Mouse (Mus musculus): ENCODE results near the gene Ppp1r36. TPM values are rescaled to one million over a fixed set of nuclear protein-coding genes. Genes with fewer than 3 reads are reported as not detected.

Gene Ppp1r36
- polyA plus RNA-seq, 1 experiment, result 1.1 TPM

GRCm38 (mm10) chr12:76482948-76483347, 65.6 kb downstream of the Ppp1r36 start:
- no peaks in the 10 kb centered on the region for H3K36me3 ChIP-seq (ENCODE audit: control insufficient read depth, insufficient read depth, low read length, poor library complexity, severe bottlenecking)
- no peak for TF ChIP-seq POLR2A (IDR thresholded peaks at IDR 0.05; ENCODE audit: insufficient read depth, low read length)
- no peak for TF ChIP-seq EP300 (IDR thresholded peaks at IDR 0.05; ENCODE audit: insufficient read depth, low read depth, low read length)
- TF ChIP-seq CTCF (IDR thresholded peaks at IDR 0.05; ENCODE audit: low read depth, low read length), result no peak
- no peaks in the 10 kb centered on the region for H3K4me1 ChIP-seq (ENCODE audit: control insufficient read depth, insufficient read depth, low read length)
- H3K4me3 ChIP-seq (ENCODE audit: low read depth, low read length), result no peak overlapping the region
- H3K27me3 ChIP-seq (ENCODE audit: control insufficient read depth, insufficient read depth, low read length, poor library complexity, severe bottlenecking), result no peaks in the 10 kb centered on the region
- no peak overlapping the region for H3K27ac ChIP-seq (ENCODE audit: insufficient read depth, low read length)
- no peaks in the 10 kb centered on the region for H3K9me3 ChIP-seq (replicated peaks; ENCODE audit: control insufficient read depth, insufficient read depth, low read length, poor library complexity, severe bottlenecking)
- no peak overlapping the region for H3K9ac ChIP-seq (ENCODE audit: low read depth, poor library complexity, severe bottlenecking)

GRCm38 (mm10) chr12:76484881-76485280, 67.5 kb downstream of the Ppp1r36 start:
- no peaks in the 10 kb centered on the region for H3K4me1 ChIP-seq (ENCODE audit: control insufficient read depth, insufficient read depth, low read length)
- no peak overlapping the region for H3K9ac ChIP-seq (ENCODE audit: low read depth, poor library complexity, severe bottlenecking)
- H3K9me3 ChIP-seq (replicated peaks; ENCODE audit: control insufficient read depth, insufficient read depth, low read length, poor library complexity, severe bottlenecking), result no peaks in the 10 kb centered on the region
- no peak overlapping the region for H3K27ac ChIP-seq (ENCODE audit: insufficient read depth, low read length)
- no peaks in the 10 kb centered on the region for H3K27me3 ChIP-seq (ENCODE audit: control insufficient read depth, insufficient read depth, low read length, poor library complexity, severe bottlenecking)
- no peaks in the 10 kb centered on the region for H3K36me3 ChIP-seq (ENCODE audit: control insufficient read depth, insufficient read depth, low read length, poor library complexity, severe bottlenecking)
- no peak for TF ChIP-seq EP300 (IDR thresholded peaks at IDR 0.05; ENCODE audit: insufficient read depth, low read depth, low read length)
- no peak for TF ChIP-seq POLR2A (IDR thresholded peaks at IDR 0.05; ENCODE audit: insufficient read depth, low read length)
- no peak overlapping the region for H3K4me3 ChIP-seq (ENCODE audit: low read depth, low read length)

GRCm38 (mm10) chr12:76485381-76485780, 68.0 kb downstream of the Ppp1r36 start:
- no peaks in the 10 kb centered on the region for H3K36me3 ChIP-seq (ENCODE audit: control insufficient read depth, insufficient read depth, low read length, poor library complexity, severe bottlenecking)
- H3K9ac ChIP-seq (ENCODE audit: low read depth, poor library complexity, severe bottlenecking), result no peak overlapping the region
- TF ChIP-seq POLR2A (IDR thresholded peaks at IDR 0.05; ENCODE audit: insufficient read depth, low read length) (no peak), EP300 (IDR thresholded peaks at IDR 0.05; ENCODE audit: insufficient read depth, low read depth, low read length) (no peak), CTCF (IDR thresholded peaks at IDR 0.05; ENCODE audit: low read depth, low read length) (no peak)
- no peaks in the 10 kb centered on the region for H3K9me3 ChIP-seq (replicated peaks; ENCODE audit: control insufficient read depth, insufficient read depth, low read length, poor library complexity, severe bottlenecking)
- H3K27ac ChIP-seq (ENCODE audit: insufficient read depth, low read length), result no peak overlapping the region
- no peak overlapping the region for H3K4me3 ChIP-seq (ENCODE audit: low read depth, low read length)
- no peaks in the 10 kb centered on the region for H3K27me3 ChIP-seq (ENCODE audit: control insufficient read depth, insufficient read depth, low read length, poor library complexity, severe bottlenecking)
- H3K4me1 ChIP-seq (ENCODE audit: control insufficient read depth, insufficient read depth, low read length), result no peaks in the 10 kb centered on the region

- Histone ChIP-seq H3K9ac (ENCODE audit: low read depth, poor library complexity, severe bottlenecking) (no peak overlapping the region), H3K9me3 (replicated peaks; ENCODE audit: control insufficient read depth, insufficient read depth, low read length, poor library complexity, severe bottlenecking) (no peaks in the 10 kb centered on the region), H3K36me3 (ENCODE audit: control insufficient read depth, insufficient read depth, low read length, poor library complexity, severe bottlenecking) (no peaks in the 10 kb centered on the region), H3K4me3 (ENCODE audit: low read depth, low read length) (no peak overlapping the region), H3K27ac (ENCODE audit: insufficient read depth, low read length) (no peak overlapping the region), H3K27me3 (ENCODE audit: control insufficient read depth, insufficient read depth, low read length, poor library complexity, severe bottlenecking) (no peaks in the 10 kb centered on the region), H3K4me1 (ENCODE audit: control insufficient read depth, insufficient read depth, low read length) (no peaks in the 10 kb centered on the region)
- no peak for TF ChIP-seq CTCF (IDR thresholded peaks at IDR 0.05; ENCODE audit: low read depth, low read length)
- TF ChIP-seq POLR2A (IDR thresholded peaks at IDR 0.05; ENCODE audit: insufficient read depth, low read length), result no peak
- TF ChIP-seq EP300 (IDR thresholded peaks at IDR 0.05; ENCODE audit: insufficient read depth, low read depth, low read length), result no peak
Measured at GRCm38 (mm10) chr12:76486943-76487342, 69.6 kb downstream of the Ppp1r36 start.

Other genes with a start within 250 kb of the Ppp1r36 start
- gene Esr2, start 240.3 kb upstream of the Ppp1r36 start, polyA plus RNA-seq (2011; ENCODE audit: insufficient read depth, insufficient read length, low read depth, missing spikeins), result 0.41 and 0.49 TPM in 2 replicates
- 8.8 and 8.9 TPM in 2 replicates for gene Tex21, start 170.8 kb upstream of the Ppp1r36 start, polyA plus RNA-seq (2011; ENCODE audit: insufficient read depth, insufficient read length, low read depth, missing spikeins)
- 237 and 239 TPM in 2 replicates for gene Mthfd1, start 162.2 kb upstream of the Ppp1r36 start, polyA plus RNA-seq (2011; ENCODE audit: insufficient read depth, insufficient read length, low read depth, missing spikeins)
- 9.3 and 11.1 TPM in 2 replicates for gene Akap5, start 92.6 kb upstream of the Ppp1r36 start, polyA plus RNA-seq (2011; ENCODE audit: insufficient read depth, insufficient read length, low read depth, missing spikeins)
- 23.1 and 30.8 TPM in 2 replicates for gene Zbtb25, start 47.9 kb upstream of the Ppp1r36 start, polyA plus RNA-seq (2011; ENCODE audit: insufficient read depth, insufficient read length, low read depth, missing spikeins)
- 5.8 and 6.1 TPM in 2 replicates for gene Zbtb1, start 47.3 kb upstream of the Ppp1r36 start, polyA plus RNA-seq (2011; ENCODE audit: insufficient read depth, insufficient read length, low read depth, missing spikeins)
- 8.2 and 8.7 TPM in 2 replicates for gene Hspa2, start 13.4 kb upstream of the Ppp1r36 start, polyA plus RNA-seq (2011; ENCODE audit: insufficient read depth, insufficient read length, low read depth, missing spikeins)
- gene Plekhg3, start 113.4 kb downstream of the Ppp1r36 start, polyA plus RNA-seq (2011; ENCODE audit: insufficient read depth, insufficient read length, low read depth, missing spikeins), result 25.3 and 28.5 TPM in 2 replicates